Mouse (Mus musculus) cerebellum, adult 2 months (tissue): ENCODE data around the gene Olfr606. TPM values are rescaled to one million over a fixed set of nuclear protein-coding genes. Genes with fewer than 3 reads are reported as not detected.
"Not testable (repeated sequence)": the region's sequence is repeated elsewhere in the genome, so short reads cannot be mapped to it uniquely, and the experiment has no call there.

Source experiments
- DNase-seq, 2 experiments: peaks; one replicate each; pipeline ENCODE4 v3.0.0; 2021
- H3K27ac ChIP-seq: fragments of 200-500 bp; 2 replicates; pipeline ENCODE4 v1.5.1; 2012; ENCODE audit warnings: low read length, control low read depth, inconsistent platforms; ENCODE audit not compliant: insufficient read depth
- H3K27me3 ChIP-seq: fragments of 200-500 bp; 2 replicates; pipeline ENCODE4 v1.6.1; 2012; ENCODE audit warnings: inconsistent platforms, mild to moderate bottlenecking, low read length, moderate library complexity; ENCODE audit not compliant: control insufficient read depth, insufficient read depth
- H3K4me1 ChIP-seq: fragments of 200-500 bp; 2 replicates; pipeline ENCODE4 v1.6.1; 2011; ENCODE audit warnings: low read length; ENCODE audit not compliant: control insufficient read depth, insufficient read depth
- H3K4me3 ChIP-seq: fragments of 200-500 bp; replicated peaks from 2 replicates; pipeline ENCODE3; 2011; ENCODE audit warnings: mild to moderate bottlenecking, low read depth, low read length, control low read depth; ENCODE audit not compliant: insufficient read depth
- CTCF ChIP-seq: fragments of 200-500 bp; IDR thresholded peaks from 2 replicates; pipeline ENCODE4 v1.5.1; 2011; ENCODE audit warnings: low read depth, mild to moderate bottlenecking, control low read depth, low read length, moderate library complexity, borderline replicate concordance; ENCODE audit not compliant: insufficient read depth
- POLR2A ChIP-seq: fragments of 200-500 bp; IDR thresholded peaks from 2 replicates; pipeline ENCODE4 v1.6.1; 2011; ENCODE audit warnings: low read length, control low read depth, borderline replicate concordance; ENCODE audit not compliant: insufficient read depth
- WGBS: fragments of 180-500 bp; shearing (Covaris S2); methylation state at CpG from one replicate; pipeline ENCODE4 v1.1.7; 2018; 5-methylcytosine and 5-hydroxymethylcytosine counted together
- polyA plus RNA-seq: library from polyadenylated mRNA; depleted of rRNA; stranded (reverse); fragments of >200 nt; gene quantifications from 2 replicates; pipeline ENCODE4 v1.2.3, GENCODE M21; 2012; rRNA removed

The Olfr606 gene
- polyA plus RNA-seq = not detected in 2 replicates

DNA sequence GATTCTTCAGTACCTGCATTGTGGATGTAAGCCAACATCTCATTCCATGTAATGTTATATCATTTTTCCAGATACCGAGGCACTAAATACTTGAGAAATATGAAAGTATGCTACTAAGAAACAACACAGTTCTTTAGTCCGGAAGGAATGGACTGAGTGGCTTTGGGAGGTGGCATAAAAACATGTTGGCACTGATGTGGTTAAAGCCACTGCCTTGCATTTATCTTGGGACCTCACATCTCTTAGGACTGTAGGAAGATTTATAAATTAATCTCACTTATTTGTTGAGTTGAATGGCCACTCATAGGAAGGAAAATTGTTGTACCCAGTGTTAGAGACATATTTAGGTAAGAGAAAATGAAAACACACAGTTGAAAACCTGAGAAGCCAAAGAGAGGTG lies at the start of gene Olfr606:
TSS of gene Olfr606 (plus strand) at position 301 of the 400 bp plus-strand sequence.
- H3K27ac ChIP-seq = no peak within 1 kb of the TSS
- no peaks in the 10 kb centered on the region for H3K4me1 ChIP-seq
- 89% methylated on average over 2 of the region's 2 CpGs for WGBS
- H3K4me3 ChIP-seq = no peak within 1 kb of the TSS
- no peak for TF ChIP-seq POLR2A
- TF ChIP-seq CTCF = no peak
- no peaks in the 10 kb centered on the region for H3K27me3 ChIP-seq
- no peak for DNase-seq

DNA sequence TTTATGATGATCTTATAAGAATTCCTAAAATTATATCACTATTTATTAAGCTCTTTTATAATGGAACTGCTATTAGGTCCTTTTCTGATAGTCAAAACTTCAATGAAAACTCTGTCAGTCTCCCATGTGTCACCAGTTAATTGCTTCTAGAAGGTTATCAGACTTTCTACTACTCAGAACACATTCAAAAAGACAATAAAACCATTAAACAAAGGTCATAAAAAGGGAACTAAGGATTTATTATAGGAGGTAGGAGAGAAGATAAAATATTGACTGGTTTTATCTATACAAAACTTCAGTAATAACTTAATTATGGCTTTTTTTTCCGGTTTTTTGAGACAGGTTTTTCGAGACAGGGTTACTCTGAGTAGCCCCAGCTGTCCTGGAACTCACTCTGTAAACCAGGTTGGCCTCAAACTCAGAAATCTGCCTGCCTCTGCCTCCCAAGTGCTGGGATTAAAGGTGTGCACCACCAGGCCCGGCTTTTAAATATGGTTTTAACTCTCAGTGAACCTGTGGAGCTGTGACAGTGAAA lies 42.3 kb upstream of the Olfr606 start:
- H3K27me3 ChIP-seq, H3K4me3 ChIP-seq, DNase-seq, H3K4me1 ChIP-seq, H3K27ac ChIP-seq: not testable (repeated sequence)
- 46% methylated on average over 3 of the region's 3 CpGs for WGBS

DNA sequence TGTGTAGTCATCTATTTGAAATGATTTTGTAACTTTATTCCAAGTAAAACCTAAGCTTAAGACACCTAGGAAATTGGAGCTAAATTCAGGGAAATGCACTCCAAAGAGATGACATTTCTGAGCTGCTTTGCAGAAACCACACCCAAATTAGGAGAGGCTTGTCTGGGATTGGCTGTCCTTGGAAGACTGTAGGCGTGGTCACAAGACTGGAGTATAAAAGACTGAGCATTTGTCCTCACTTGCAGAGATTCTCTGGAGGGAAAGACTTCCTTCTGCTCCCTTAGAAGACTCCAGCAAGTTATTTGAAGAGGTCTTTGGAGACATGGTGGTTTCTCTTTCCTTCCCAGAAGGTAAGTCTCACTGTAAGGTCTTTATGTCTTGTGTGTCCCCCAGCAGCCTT lies 34.1 kb upstream of the Olfr606 start, which contains the start of gene Usp17lc:
TSS of gene Usp17lc (plus strand) at position 301 of the 400 bp plus-strand sequence.
- H3K4me3 ChIP-seq, DNase-seq, H3K27me3 ChIP-seq, H3K27ac ChIP-seq, H3K4me1 ChIP-seq: not testable (repeated sequence)
- 44% methylated on average over 1 of the region's 1 CpGs for WGBS

DNA sequence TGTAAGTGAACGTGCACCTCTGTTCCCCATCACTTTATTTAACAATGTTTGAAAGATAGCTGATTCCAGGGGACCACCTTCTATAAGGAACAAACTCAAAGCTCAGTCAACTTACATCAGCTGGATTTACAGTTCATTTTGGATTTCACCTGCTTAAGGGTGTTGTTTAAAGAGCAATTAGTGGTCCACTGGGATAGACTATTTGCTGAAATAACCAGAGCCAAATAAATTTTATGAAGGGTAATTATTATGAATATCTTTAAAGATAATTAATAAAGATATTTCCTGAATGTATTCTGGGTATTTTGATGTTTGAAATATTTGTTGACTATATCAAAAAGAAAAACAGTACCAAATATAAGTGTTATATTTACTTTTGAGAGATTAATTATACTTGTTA lies 3.5 kb upstream of the Olfr606 start, which contains the start of gene Olfr605:
TSS of gene Olfr605 (minus strand) at position 101 of the 400 bp plus-strand sequence.
- no peak for DNase-seq
- Histone ChIP-seq H3K4me3 (no peak within 1 kb of the TSS), H3K4me1 (no peaks in the 10 kb centered on the region), H3K27ac (no peak within 1 kb of the TSS), H3K27me3 (no peaks in the 10 kb centered on the region; the same call in 1 of the 2 replicates)
- WGBS = 84% methylated on average over 1 of the region's 1 CpGs
- TF ChIP-seq CTCF (no peak), POLR2A (no peak)

DNA sequence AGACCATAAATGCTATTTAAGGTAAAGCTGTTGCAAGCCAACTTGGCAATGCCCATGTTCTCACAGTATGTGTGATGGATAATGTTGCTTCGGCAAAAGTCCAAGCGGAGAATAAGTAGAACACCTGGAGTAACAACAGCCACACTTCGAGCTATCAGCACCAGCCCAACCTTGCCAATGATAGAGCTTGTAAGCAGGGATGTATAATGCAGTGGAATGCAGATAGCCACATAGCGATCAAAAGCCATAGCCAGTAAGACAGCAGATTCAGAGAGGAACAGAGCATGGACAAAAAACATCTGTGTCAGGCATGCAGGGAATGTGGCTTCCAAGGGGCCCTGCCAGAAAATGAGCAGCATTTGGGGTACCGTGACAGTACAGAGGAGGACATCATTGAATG lies 11.7 kb downstream of the Olfr606 start:
- Histone ChIP-seq H3K4me1 (no peaks in the 10 kb centered on the region), H3K4me3 (no peak overlapping the region), H3K27ac (no peak overlapping the region), H3K27me3 (no peaks in the 10 kb centered on the region)
- 88% methylated on average over 5 of the region's 5 CpGs for WGBS
- TF ChIP-seq CTCF (no peak), POLR2A (no peak)
- DNase-seq = no peak

DNA sequence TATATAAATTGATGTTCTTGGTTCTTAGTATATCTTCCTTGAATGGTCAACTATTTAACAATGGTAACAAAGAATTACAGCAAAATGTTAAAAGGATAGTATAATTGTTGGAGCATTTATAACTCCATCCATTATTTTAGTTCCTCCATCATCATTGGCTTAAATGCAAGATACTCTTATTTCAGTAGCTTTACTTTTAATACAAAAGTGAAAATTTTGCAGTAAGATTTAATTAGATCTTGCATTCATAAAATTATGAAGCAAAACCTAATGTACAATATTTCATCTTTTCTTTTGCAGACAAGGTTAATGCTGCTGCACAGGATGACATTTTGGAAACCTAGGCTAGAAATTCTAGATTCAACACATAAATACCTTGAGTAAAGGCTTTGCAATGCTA lies 20.7 kb downstream of the Olfr606 start, which contains the start of gene Olfr608:
TSS of gene Olfr608 (plus strand) at position 301 of the 400 bp plus-strand sequence.
- DNase-seq = no peak
- no peak within 1 kb of the TSS for H3K4me3 ChIP-seq
- H3K27ac ChIP-seq = no peak within 1 kb of the TSS
- no peak for TF ChIP-seq POLR2A
- TF ChIP-seq CTCF = no peak
- no peaks in the 10 kb centered on the region for H3K27me3 ChIP-seq
- H3K4me1 ChIP-seq = no peaks in the 10 kb centered on the region

DNA sequence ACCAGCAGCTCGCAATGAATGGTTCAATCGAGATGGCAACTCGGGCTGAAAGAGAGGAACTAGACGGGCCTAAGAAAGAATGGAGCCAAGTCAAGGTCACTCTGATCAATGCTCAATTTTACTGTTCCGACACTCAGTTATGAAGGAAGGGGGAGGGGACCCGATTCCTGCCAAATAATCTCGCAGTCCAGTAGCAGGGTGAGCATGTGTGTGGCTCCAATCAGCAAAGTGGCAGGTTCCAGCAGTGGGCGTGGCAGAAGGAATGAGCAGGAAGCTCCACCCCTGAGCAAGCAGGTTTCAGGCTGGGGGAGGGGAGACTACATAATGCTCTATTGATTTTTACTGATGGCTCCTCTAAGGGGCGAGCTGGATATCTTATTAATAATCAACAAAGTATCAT lies 28.3 kb downstream of the Olfr606 start:
- H3K4me1 ChIP-seq, H3K4me3 ChIP-seq, DNase-seq, H3K27ac ChIP-seq, H3K27me3 ChIP-seq: not testable (repeated sequence)
- 50% methylated on average over 9 of the region's 9 CpGs for WGBS

DNA sequence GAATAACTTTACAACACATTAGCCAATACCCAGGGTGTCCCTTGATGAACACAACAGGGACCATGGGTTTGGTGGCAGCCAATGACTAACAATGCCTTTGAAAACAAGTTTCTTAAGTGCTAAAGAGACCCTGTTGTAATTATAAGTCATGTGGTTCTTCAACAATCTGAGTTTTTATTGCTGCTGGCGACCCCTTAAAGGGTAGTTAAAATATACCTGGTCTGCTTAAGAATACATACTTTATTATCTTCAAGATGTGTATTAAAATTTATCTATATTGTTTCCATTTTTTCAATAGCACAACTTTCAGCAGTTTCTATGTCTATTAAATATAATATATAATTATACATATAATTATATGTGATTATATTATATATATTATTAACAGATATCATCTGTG lies 49.1 kb downstream of the Olfr606 start, which contains the start of gene Olfr609:
TSS of gene Olfr609 (minus strand) at position 101 of the 400 bp plus-strand sequence.
- Histone ChIP-seq H3K27ac (no peak within 1 kb of the TSS), H3K4me3 (no peak within 1 kb of the TSS), H3K27me3 (no peaks in the 10 kb centered on the region), H3K4me1 (no peaks in the 10 kb centered on the region)
- TF ChIP-seq POLR2A = no peak
- no peak for TF ChIP-seq CTCF
- 55% methylated on average over 1 of the region's 1 CpGs for WGBS
- DNase-seq = no peak

Other genes starting within 250 kb of the Olfr606 start
- gene Olfr593, start 237.2 kb upstream of the Olfr606 start, polyA plus RNA-seq = not detected in 2 replicates
- not detected in 2 replicates for gene Olfr594, start 232.1 kb upstream of the Olfr606 start, polyA plus RNA-seq
- gene Usp17ld, start 196.5 kb upstream of the Olfr606 start, polyA plus RNA-seq = not detected in 2 replicates
- not detected in 2 replicates for gene Olfr596, start 143.4 kb upstream of the Olfr606 start, polyA plus RNA-seq
- not detected in 2 replicates for gene Olfr597, start 132.7 kb upstream of the Olfr606 start, polyA plus RNA-seq
- not detected in 2 replicates for gene Olfr598, start 125.5 kb upstream of the Olfr606 start, polyA plus RNA-seq
- not detected in 2 replicates for gene Olfr599, start 113.1 kb upstream of the Olfr606 start, polyA plus RNA-seq
- gene Olfr600, start 99.4 kb upstream of the Olfr606 start, polyA plus RNA-seq = not detected in 2 replicates
- gene Olfr601, start 86.4 kb upstream of the Olfr606 start, polyA plus RNA-seq = not detected in 2 replicates
- not detected in 2 replicates for gene Olfr603, start 62.9 kb upstream of the Olfr606 start, polyA plus RNA-seq
- gene Usp17lc, start 34.0 kb upstream of the Olfr606 start, polyA plus RNA-seq = not detected in 2 replicates
- gene Olfr605, start 3.6 kb upstream of the Olfr606 start, polyA plus RNA-seq = not detected in 2 replicates
- not detected in 2 replicates for gene Olfr607, start 15.1 kb downstream of the Olfr606 start, polyA plus RNA-seq
- gene Olfr608, start 20.8 kb downstream of the Olfr606 start, polyA plus RNA-seq = not detected in 2 replicates
- gene Olfr609, start 49.0 kb downstream of the Olfr606 start, polyA plus RNA-seq = not detected in 2 replicates
- not detected in 2 replicates for gene Olfr610, start 63.1 kb downstream of the Olfr606 start, polyA plus RNA-seq
- gene Olfr611, start 71.8 kb downstream of the Olfr606 start, polyA plus RNA-seq = not detected in 2 replicates
- gene Olfr612, start 93.7 kb downstream of the Olfr606 start, polyA plus RNA-seq = not detected in 2 replicates
- gene Olfr613, start 99.0 kb downstream of the Olfr606 start, polyA plus RNA-seq = not detected in 2 replicates
- gene Olfr615, start 107.0 kb downstream of the Olfr606 start, polyA plus RNA-seq = not detected in 2 replicates
- not detected in 2 replicates for gene Olfr616, start 120.1 kb downstream of the Olfr606 start, polyA plus RNA-seq
- not detected in 2 replicates for gene Olfr617, start 124.0 kb downstream of the Olfr606 start, polyA plus RNA-seq
- gene Olfr618, start 141.1 kb downstream of the Olfr606 start, polyA plus RNA-seq = not detected in 2 replicates
- gene Olfr619, start 151.5 kb downstream of the Olfr606 start, polyA plus RNA-seq = not detected in 2 replicates
- gene Olfr620, start 163.5 kb downstream of the Olfr606 start, polyA plus RNA-seq = not detected in 2 replicates
- not detected in 2 replicates for gene Olfr622, start 193.7 kb downstream of the Olfr606 start, polyA plus RNA-seq
- gene Olfr623, start 214.7 kb downstream of the Olfr606 start, polyA plus RNA-seq = not detected in 2 replicates
- gene Olfr624, start 222.1 kb downstream of the Olfr606 start, polyA plus RNA-seq = not detected in 2 replicates
- not detected in 2 replicates for gene Olfr625-ps1, start 233.7 kb downstream of the Olfr606 start, polyA plus RNA-seq